Mouse (Mus musculus) heart, embryonic 11.5 days (tissue): ENCODE measurements around the gene Olfr1532-ps1. TPM values are rescaled to one million over a fixed set of nuclear protein-coding genes. Genes with fewer than 3 reads are reported as not detected.

ENCODE experiments used
- polyA plus RNA-seq: library from polyadenylated mRNA; unstranded; fragments of >200 nt; fragmentation: Nextera tagmentation; extraction: Ambion mirVana; gene quantifications from 2 replicates; pipeline ENCODE4 v1.2.1, GENCODE M21; 2014

The Olfr1532-ps1 gene
- polyA plus RNA-seq, 1 experiment from 2014 or later = not detected

Other genes with a start within 250 kb of the Olfr1532-ps1 start
- not detected in 2 replicates for gene Olfr693, start 227.4 kb upstream of the Olfr1532-ps1 start, polyA plus RNA-seq
- not detected in 2 replicates for gene Olfr694, start 216.2 kb upstream of the Olfr1532-ps1 start, polyA plus RNA-seq
- not detected in 2 replicates for gene Olfr695, start 191.6 kb upstream of the Olfr1532-ps1 start, polyA plus RNA-seq
- gene Olfr697, start 165.6 kb upstream of the Olfr1532-ps1 start, polyA plus RNA-seq = not detected in 2 replicates
- gene Olfr698, start 152.6 kb upstream of the Olfr1532-ps1 start, polyA plus RNA-seq = not detected in 2 replicates
- gene Olfr699, start 114.8 kb upstream of the Olfr1532-ps1 start, polyA plus RNA-seq = not detected in 2 replicates
- gene Olfr700, start 99.2 kb upstream of the Olfr1532-ps1 start, polyA plus RNA-seq = not detected in 2 replicates
- not detected in 2 replicates for gene Olfr701, start 93.9 kb upstream of the Olfr1532-ps1 start, polyA plus RNA-seq
- not detected in 2 replicates for gene Olfr702, start 74.1 kb upstream of the Olfr1532-ps1 start, polyA plus RNA-seq
- not detected in 2 replicates for gene Olfr703, start 64.6 kb upstream of the Olfr1532-ps1 start, polyA plus RNA-seq
- gene Olfr704, start 44.8 kb upstream of the Olfr1532-ps1 start, polyA plus RNA-seq = not detected in 2 replicates
- not detected in 2 replicates for gene Olfr705, start 31.1 kb upstream of the Olfr1532-ps1 start, polyA plus RNA-seq
- not detected in 2 replicates for gene Olfr706, start 19.8 kb upstream of the Olfr1532-ps1 start, polyA plus RNA-seq
- not detected in 2 replicates for gene Olfr707, start 6.8 kb upstream of the Olfr1532-ps1 start, polyA plus RNA-seq
- gene Olfr709-ps1, start 24.2 kb downstream of the Olfr1532-ps1 start, polyA plus RNA-seq = not detected in 2 replicates
- not detected in 2 replicates for gene Olfr710, start 40.3 kb downstream of the Olfr1532-ps1 start, polyA plus RNA-seq
- gene Olfr6, start 55.9 kb downstream of the Olfr1532-ps1 start, polyA plus RNA-seq = not detected in 2 replicates
- not detected in 2 replicates for gene Olfr711, start 67.5 kb downstream of the Olfr1532-ps1 start, polyA plus RNA-seq
- gene Olfr2, start 98.1 kb downstream of the Olfr1532-ps1 start, polyA plus RNA-seq = not detected in 2 replicates
- not detected in 2 replicates for gene Olfr713, start 123.2 kb downstream of the Olfr1532-ps1 start, polyA plus RNA-seq
- not detected in 2 replicates for gene Olfr714, start 163.0 kb downstream of the Olfr1532-ps1 start, polyA plus RNA-seq
- gene Olfr17, start 185.2 kb downstream of the Olfr1532-ps1 start, polyA plus RNA-seq = not detected in 2 replicates
- not detected in 2 replicates for gene Olfr715b, start 202.4 kb downstream of the Olfr1532-ps1 start, polyA plus RNA-seq
- not detected in 2 replicates for gene Olfr715, start 223.1 kb downstream of the Olfr1532-ps1 start, polyA plus RNA-seq
- not detected in 2 replicates for gene Olfr716, start 230.3 kb downstream of the Olfr1532-ps1 start, polyA plus RNA-seq